ENCODE assay signal across 12 mouse cellular contexts in genomic region chr17:31207771-31208334, GRCm38 (mm10). TPM values are rescaled to one million over a fixed set of nuclear protein-coding genes. Genes with fewer than 3 reads are reported as not detected.
A peak's percentile ranks its signal among the peaks of the same experiment; 100 is the strongest.
DNase-seq lines count a peak whose midpoint lies in the region; ATAC-seq and TF ChIP-seq lines count a peak whose summit lies in the region.
"Had no signal": no experiment of that assay in that cellular context is flagged by ENCODE, and none has a peak within 500 bp of the region (broad histone marks: within the 10 kb centered on the region; RNA-seq: fewer than 3 reads in every experiment).

TSS of gene Ubash3a (plus strand) at chr17:31207873.

- no peaks in the 10 kb centered on the region for H3K36me3 ChIP-seq in forebrain, embryonic 16.5 days (ENCODE audit: control insufficient read depth, insufficient read depth)

- no peaks in the 10 kb centered on the region for H3K9me3 ChIP-seq in forebrain, embryonic 16.5 days (ENCODE audit: control insufficient read depth, low read length)

- no peak for TF ChIP-seq CTCF in lung, adult 2 months (IDR thresholded peaks at IDR 0.05; ENCODE audit: insufficient read depth, low read length)

- H3K4me1 ChIP-seq in lung, adult 2 months (ENCODE audit: control insufficient read depth, insufficient read depth, low read length), result no peaks in the 10 kb centered on the region
- no peaks in the 10 kb centered on the region for H3K4me1 ChIP-seq in forebrain, embryonic 16.5 days (replicated peaks; ENCODE audit: control insufficient read depth, insufficient read depth, low read length)

- peak within 1 kb of the TSS; percentile 36 for H3K4me3 ChIP-seq in lung, adult 2 months (replicated peaks; ENCODE audit: extremely low read depth, low read depth, low read length)
- no peak within 1 kb of the TSS for H3K4me3 ChIP-seq in forebrain, embryonic 16.5 days (replicated peaks; ENCODE audit: low read length)

- no peak for DNase-seq in lung, adult 2 months
- no peak for DNase-seq in lung, postnatal 10 days
- peak; percentile 73 to 75 for DNase-seq in thymus, postnatal 10 days (ENCODE audit: low spot score in 2 of 2)
- no peak for DNase-seq in kidney, postnatal 10 days
- no peak for DNase-seq in kidney, postnatal 14 days
- DNase-seq: adrenal gland, adult 2 months; cerebellum, postnatal 14 days had no signal

- no peaks in the 10 kb centered on the region for H3K27me3 ChIP-seq in forebrain, embryonic 16.5 days (replicated peaks; ENCODE audit: control insufficient read depth, insufficient read depth, low read length)

- H3K4me2 ChIP-seq in forebrain, embryonic 16.5 days (ENCODE audit: low read length), result no peak within 1 kb of the TSS

- no peak within 1 kb of the TSS for H3K27ac ChIP-seq in forebrain, embryonic 16.5 days (ENCODE audit: low read length)
- H3K27ac ChIP-seq: kidney, postnatal 0 days; stomach, postnatal 0 days had no signal

- WGBS in lung, adult 2 months, result 36% methylated on average over 12 of the region's 12 CpGs
- 87% methylated on average over 12 of the region's 12 CpGs for WGBS in forebrain, embryonic 16.5 days

- H3K9ac ChIP-seq in forebrain, embryonic 16.5 days (replicated peaks; ENCODE audit: low read depth, low read length), result no peak within 1 kb of the TSS

- no peak for TF ChIP-seq POLR2A in lung, adult 2 months (IDR thresholded peaks at IDR 0.05; ENCODE audit: borderline replicate concordance, extremely low read depth, low read depth, low read length)

- peak; percentile 74 for ATAC-seq in common myeloid progenitor, adult 5-6 weeks (replicated peaks; ENCODE audit: low read depth, poor library complexity, severe bottlenecking)
- peak; percentile 58 for ATAC-seq in megakaryocyte, adult 5-6 weeks (ENCODE audit: poor library complexity, severe bottlenecking)
- no peak for ATAC-seq in forebrain, embryonic 16.5 days

RNA-seq across cellular contexts. Expression of gene Ubash3a, which starts in this region (rescaled TPM):
- 0.63 and 1.1 TPM in 2 replicates for polyA plus RNA-seq in lung, adult 2 months (2012; rRNA removed)
- 35.5 and 37.7 TPM in 2 replicates for total RNA-seq in common myeloid progenitor, adult 5-6 weeks (2017)
- total RNA-seq in megakaryocyte, adult 5-6 weeks (2015), result 2.6 and 6.2 TPM in 2 replicates
- total RNA-seq in megakaryocyte, adult 5-6 weeks (2017), result 3.9 and 5.0 TPM in 2 replicates
- not detected in 2 replicates for polyA plus RNA-seq in forebrain, embryonic 16.5 days (2015; fragmentation: Nextera tagmentation; extraction: Ambion mirVana)

Comparison
In these comparisons a context has a peak if more than half of its experiments do, and no peak if none do; other contexts are left out.
1. DNase-seq: peak in thymus, postnatal 10 days (2 of 2); none in lung, adult 2 months (single experiment), lung, postnatal 10 days (single experiment), kidney, postnatal 10 days (single experiment) and kidney, postnatal 14 days (single experiment).